Mouse (Mus musculus): ENCODE results near the gene Gpx7.

Gpx7 gene

DNA sequence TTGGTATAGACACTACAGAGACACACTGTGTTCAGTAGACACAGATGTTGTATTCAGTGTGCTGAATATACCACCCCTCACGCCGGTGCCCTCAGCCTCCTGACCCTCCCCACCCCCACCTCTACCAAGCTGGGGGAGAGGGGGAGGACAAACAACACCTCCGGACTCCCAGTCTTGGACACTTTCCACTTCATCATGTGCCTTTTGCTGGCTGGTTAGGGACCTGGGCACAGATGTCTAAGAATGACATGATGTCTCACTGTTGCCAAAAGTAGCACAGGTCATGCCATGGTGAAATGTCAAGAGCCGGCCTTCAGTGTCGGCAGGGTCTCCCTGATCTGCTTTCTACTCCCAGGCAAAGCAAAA is 42.7 kb downstream of the Gpx7 start:
- ChIA-PET CTCF (interaction anchor here in 1 of 4 experiments (0.6 kb wide), 1 partner anchor 115 kb away, joined by 3 read pairs; no protein-coding TSS in a partner anchor), POLR2A (interaction anchor here in 3 of 4 experiments (0.7 to 8.0 kb wide), 15 partner anchors 9 to 40 kb away, joined by 3 to 75 read pairs (median 14); partner anchors contain the start of genes Coa7 (in 2 of the 3) and Shisal2a (in 1 of the 3))

GRCm38 (mm10) chr4:108363355-108364110 is 43.2 kb downstream of the Gpx7 start:
- ChIA-PET POLR2A (interaction anchor here (0.6 to 8.0 kb wide), 50 partner anchors 9 to 473 kb away, joined by 3 to 75 read pairs (median 6); partner anchors contain the start of genes Shisal2a (in 3 of the 4), Tut4 (in 3 of the 4), Coa7 (in 2 of the 4) and Gpx7 (in 2 of the 4)), CTCF (interaction anchor here in 3 of 4 experiments (0.6 to 1.7 kb wide), 6 partner anchors 11 to 528 kb away, joined by 3 to 14 read pairs (median 4); partner anchors contain the start of gene Shisal2a (in 1 of the 3))

DNA sequence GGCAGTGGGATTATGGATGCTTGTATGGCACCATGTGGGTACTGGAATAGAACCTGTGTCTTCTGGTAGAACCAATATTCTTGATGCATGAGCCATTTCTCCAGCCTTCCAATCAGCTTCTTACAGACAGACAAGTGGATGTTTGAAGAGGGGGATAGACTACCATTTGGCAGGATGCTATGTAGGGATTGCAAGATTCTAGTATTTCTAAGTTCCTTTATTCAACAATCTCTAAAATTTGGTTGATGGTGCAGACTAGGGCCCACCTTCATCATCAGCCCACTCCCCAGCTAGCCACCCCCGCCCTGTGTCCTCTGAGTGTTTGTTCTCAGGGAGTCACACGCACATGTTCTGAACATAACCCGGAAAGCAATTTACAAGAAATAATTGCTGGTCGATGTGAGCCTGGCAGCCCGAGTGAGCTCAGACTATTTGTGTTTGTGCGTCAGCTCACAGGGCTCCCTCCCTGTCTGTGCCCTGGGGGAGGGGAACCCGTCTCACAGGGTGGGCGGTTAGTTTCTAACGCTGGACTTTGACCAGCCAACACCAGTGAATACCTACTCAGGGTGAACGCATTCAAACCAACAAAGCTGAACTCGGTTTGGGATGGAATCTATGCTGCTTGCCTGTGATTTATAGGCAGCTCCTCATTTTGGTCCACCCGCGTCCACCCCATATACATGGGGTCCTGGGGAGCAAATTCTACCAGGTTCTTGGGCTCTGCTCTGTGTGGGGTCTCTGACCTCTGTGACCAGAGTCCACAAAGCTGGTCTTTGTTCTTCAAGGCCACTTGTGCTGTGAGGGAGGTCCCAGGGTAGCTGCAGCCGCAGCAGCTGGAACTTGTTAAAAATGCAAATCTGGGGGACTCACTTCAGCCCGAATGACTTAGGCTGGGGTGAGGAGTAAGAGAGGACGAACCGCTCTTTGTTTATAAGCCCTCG is 44.2 kb downstream of the Gpx7 start:
- POLR2A ChIA-PET = interaction anchor here (0.5 to 8.0 kb wide), 64 partner anchors 8 to 472 kb away, joined by 3 to 75 read pairs (median 4); partner anchors contain the start of genes Shisal2a (in 3 of the 4), Tut4 (in 3 of the 4), Cc2d1b (in 2 of the 4) and Coa7 (in 2 of the 4)
- CTCF ChIA-PET = interaction anchor here in 3 of 4 experiments (0.6 to 1.7 kb wide), 6 partner anchors 10 to 529 kb away, joined by 3 to 14 read pairs (median 4); partner anchors contain the start of gene Shisal2a (in 1 of the 3)

DNA sequence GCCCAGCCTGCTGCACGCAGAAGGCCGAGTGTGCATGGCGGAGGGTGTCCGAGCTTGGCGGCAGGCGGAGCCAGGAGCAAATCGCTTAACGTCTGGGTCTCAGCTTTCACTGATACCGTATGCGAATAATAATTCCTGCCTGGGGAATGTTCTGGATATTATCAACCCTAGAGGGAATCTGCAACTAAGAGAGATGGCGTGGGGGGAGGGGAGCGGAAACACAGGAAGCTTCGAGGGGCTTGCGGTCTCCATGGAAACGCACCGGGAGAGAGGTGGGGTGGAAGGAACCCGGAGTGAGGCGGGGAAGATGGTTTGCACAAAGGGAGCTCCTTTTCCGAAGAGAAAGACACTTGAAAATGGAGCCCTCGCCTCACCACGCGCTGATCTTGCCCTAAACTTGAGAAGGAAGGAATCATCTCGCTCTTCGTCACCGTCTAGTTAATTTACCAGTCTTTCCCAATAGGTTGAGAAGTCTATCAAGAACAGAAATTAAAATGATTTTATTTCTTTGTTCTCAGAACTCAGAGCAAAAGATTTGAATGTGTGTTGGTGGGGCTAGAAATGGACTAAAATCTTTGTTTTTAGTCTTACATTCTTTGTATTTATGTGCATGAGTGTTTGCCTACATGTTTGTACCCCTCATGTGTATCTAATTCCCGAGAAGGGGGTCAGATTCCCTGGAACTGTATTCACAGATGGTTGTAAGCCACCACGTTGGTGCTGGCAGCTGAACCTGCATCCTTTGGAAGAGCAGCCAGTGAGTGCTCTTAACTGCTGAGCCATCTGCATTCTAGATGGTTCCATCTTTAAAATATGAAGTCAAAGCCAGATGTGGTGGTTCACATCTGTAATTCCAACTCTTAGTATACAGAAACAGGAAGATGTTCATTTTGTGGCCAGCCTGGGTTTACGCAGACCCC is 46.4 kb downstream of the Gpx7 start:
- CTCF ChIA-PET = interaction anchor here in 1 of 4 experiments (1.9 kb wide), 1 partner anchor 21 kb away, joined by 7 read pairs; no protein-coding TSS in a partner anchor
- POLR2A ChIA-PET = interaction anchor here in 3 of 4 experiments (0.7 to 8.0 kb wide), 31 partner anchors 8 to 219 kb away, joined by 3 to 75 read pairs (median 3); partner anchors contain the start of genes Gpx7 (in 2 of the 3), Shisal2a (in 2 of the 3), Tut4 (in 2 of the 3) and Coa7 (in 1 of the 3)

GRCm38 (mm10) chr4:108358498-108358897 is 48.3 kb downstream of the Gpx7 start:
- ChIA-PET POLR2A (interaction anchor here in 3 of 4 experiments (0.7 to 8.0 kb wide), 20 partner anchors 10 to 1650 kb away, joined by 3 to 75 read pairs (median 4); partner anchors contain the start of genes Shisal2a (in 2 of the 3), Coa7 (in 1 of the 3), Orc1 (in 1 of the 3) and Prpf38a (in 1 of the 3)), CTCF (interaction anchor here in 2 of 4 experiments (0.6 to 1.2 kb wide), 2 partner anchors 8 to 48 kb away, joined by 3 read pairs; partner anchors contain the start of gene Gpx7 (in 1 of the 2))

GRCm38 (mm10) chr4:108357458-108357857 is 49.3 kb downstream of the Gpx7 start:
- CTCF ChIA-PET = no interaction called here

GRCm38 (mm10) chr4:108353591-108353990 is 53.2 kb downstream of the Gpx7 start:
- POLR2A ChIA-PET = interaction anchor here (0.6 to 2.4 kb wide), 8 partner anchors 9 to 306 kb away, joined by 3 to 9 read pairs (median 4); partner anchors contain the start of gene Zyg11b (in 1 of the 4)
- CTCF ChIA-PET = interaction anchor here in 2 of 4 experiments (0.6 to 1.6 kb wide), 2 partner anchors 15 to 78 kb away, joined by 4 to 6 read pairs; no protein-coding TSS in a partner anchor

More at GRCm38 (mm10) chr4:108357458-108357857, 49.3 kb downstream of the Gpx7 start:
- POLR2A ChIA-PET = interaction anchor here in 3 of 4 experiments (0.6 to 8.0 kb wide), 9 partner anchors 9 to 101 kb away, joined by 3 to 75 read pairs (median 6); partner anchors contain the start of gene Shisal2a (in 1 of the 3)

DNA sequence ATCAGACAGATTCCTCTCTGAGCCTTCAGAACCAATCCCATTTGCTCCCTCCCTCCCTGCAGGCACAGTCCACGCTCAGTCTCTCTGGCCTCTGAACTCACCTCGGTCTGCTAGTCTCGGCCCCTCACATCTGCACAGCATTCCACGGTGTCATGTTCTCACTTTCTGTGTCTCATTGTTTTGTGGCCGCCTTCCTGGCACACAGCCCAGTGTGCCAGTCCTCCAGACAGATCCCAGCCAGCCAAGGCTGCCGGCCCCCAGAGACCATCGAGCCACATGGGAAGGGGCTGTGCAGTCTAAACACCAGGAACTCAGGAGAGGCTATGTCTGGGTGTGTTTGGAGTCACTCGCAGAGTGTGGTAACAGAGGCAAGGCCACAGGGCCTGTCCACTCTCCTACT is 55.9 kb downstream of the Gpx7 start:
- CTCF ChIA-PET = interaction anchor here in 2 of 4 experiments (1.2 to 1.3 kb wide), 2 partner anchors 11 to 12 kb away, joined by 3 read pairs; no protein-coding TSS in a partner anchor
- POLR2A ChIA-PET = interaction anchor here in 3 of 4 experiments (0.6 to 7.7 kb wide), 6 partner anchors 8 to 57 kb away, joined by 3 to 75 read pairs (median 7); partner anchors contain the start of gene Shisal2a (in 1 of the 3)

Data from embryonic stem cell, embryonic (primary cell).